10 mouse cellular contexts compared by ENCODE assay signal in genomic region chr2:166115571-166116277, GRCm38 (mm10). TPM values are rescaled to one million over a fixed set of nuclear protein-coding genes. Genes with fewer than 3 reads are reported as not detected.
DNase-seq lines count a peak whose midpoint lies in the region; ATAC-seq lines count a peak whose summit lies in the region.
"Had no signal": no experiment of that assay in that cellular context is flagged by ENCODE, and none has a peak within 500 bp of the region (broad histone marks: within the 10 kb centered on the region; RNA-seq: fewer than 3 reads in every experiment).

No protein-coding gene starts in this region.

- DNase-seq in layer of hippocampus, adult 11-12 months (ENCODE audit: low spot score), result peak; percentile 50
- no peak for DNase-seq in layer of hippocampus, postnatal 14 days (ENCODE audit: low spot score in 2 of 2)
- peak; percentile 83 for DNase-seq in heart, adult 8-10 months (ENCODE audit: low spot score)
- DNase-seq in lung, adult 18-20 months, result peak; percentile 94
- peak; percentile 74 for DNase-seq in testis, postnatal 10 days (ENCODE audit: low spot score)
- no peak for DNase-seq in right cerebral cortex, adult 18-20 months

- H3K36me3 ChIP-seq in forebrain, embryonic 16.5 days (ENCODE audit: control insufficient read depth, insufficient read depth), result no peaks in the 10 kb centered on the region; the same call in 1 of the 2 replicates
- peaks cover 41% of the 10 kb centered on the region for H3K36me3 ChIP-seq in hindbrain, embryonic 13.5 days

- WGBS in forebrain, embryonic 16.5 days, result 85% methylated on average over 15 of the region's 15 CpGs
- 91% methylated on average over 15 of the region's 15 CpGs for WGBS in hindbrain, embryonic 13.5 days

- no peak for ATAC-seq in forebrain, embryonic 16.5 days
- ATAC-seq in hindbrain, embryonic 13.5 days (ENCODE audit: low FRiP score), result no peak

- no peak overlapping the region for H3K4me3 ChIP-seq in forebrain, embryonic 16.5 days (replicated peaks; ENCODE audit: low read length)
- H3K4me3 ChIP-seq in hindbrain, embryonic 13.5 days, result no peak overlapping the region
- H3K4me3 ChIP-seq: erythroblast, embryonic 14.5 days had no signal

- no peak overlapping the region for H3K27ac ChIP-seq in forebrain, embryonic 16.5 days (ENCODE audit: low read length)
- no peak overlapping the region for H3K27ac ChIP-seq in hindbrain, embryonic 13.5 days

- H3K27me3 ChIP-seq in forebrain, embryonic 16.5 days (replicated peaks; ENCODE audit: control insufficient read depth, insufficient read depth, low read length), result no peaks in the 10 kb centered on the region
- peaks cover 10% of the 10 kb centered on the region for H3K27me3 ChIP-seq in hindbrain, embryonic 13.5 days

- H3K9ac ChIP-seq in forebrain, embryonic 16.5 days (replicated peaks; ENCODE audit: low read depth, low read length), result no peak overlapping the region
- H3K9ac ChIP-seq in hindbrain, embryonic 13.5 days, result no peak overlapping the region

- no peaks in the 10 kb centered on the region for H3K4me1 ChIP-seq in forebrain, embryonic 16.5 days (replicated peaks; ENCODE audit: control insufficient read depth, insufficient read depth, low read length)
- H3K4me1 ChIP-seq in hindbrain, embryonic 13.5 days (replicated peaks), result peaks cover 15% of the 10 kb centered on the region

- H3K4me2 ChIP-seq in forebrain, embryonic 16.5 days (ENCODE audit: low read length), result no peak overlapping the region
- no peak overlapping the region for H3K4me2 ChIP-seq in hindbrain, embryonic 13.5 days

- no peaks in the 10 kb centered on the region for H3K9me3 ChIP-seq in forebrain, embryonic 16.5 days (ENCODE audit: control insufficient read depth, low read length)
- no peaks in the 10 kb centered on the region for H3K9me3 ChIP-seq in hindbrain, embryonic 13.5 days

RNA-seq across cellular contexts. Expression of gene Sulf2, which starts 39.7 kb away (rescaled TPM):
- 100 to 1,000 TPM; 198 to 202 TPM for total RNA-seq in layer of hippocampus, postnatal 14 days (2021)
- 10 to 100 TPM; 35.9 to 47.8 (median 41.1) TPM for total RNA-seq in heart, adult 8-10 months (2022)
- polyA plus RNA-seq in forebrain, embryonic 16.5 days (2015; fragmentation: Nextera tagmentation; extraction: Ambion mirVana), result 28.7 and 37.6 TPM in 2 replicates
- polyA plus RNA-seq in hindbrain, embryonic 13.5 days (2015; fragmentation: Nextera tagmentation; extraction: Ambion mirVana), result 88.6 and 113 TPM in 2 replicates
- total RNA-seq: CH12.LX had no signal

Comparison
In these comparisons a context has a peak if more than half of its experiments do, and no peak if none do; other contexts are left out.
1. DNase-seq: peak in layer of hippocampus, adult 11-12 months (single experiment), heart, adult 8-10 months (single experiment), lung, adult 18-20 months (2 of 2) and testis, postnatal 10 days (single experiment); none in layer of hippocampus, postnatal 14 days (0 of 2) and right cerebral cortex, adult 18-20 months (single experiment).
2. RNA of gene Sulf2, which starts 39.7 kb away (total RNA-seq): 198 to 202 TPM in layer of hippocampus, postnatal 14 days; 35.9 to 47.8 TPM in heart, adult 8-10 months; every median in the first group is over 4 times any median in the second.